Mouse (Mus musculus): ENCODE results near the gene Gm26602.
A peak's percentile ranks its signal among the peaks of the same experiment; 100 is the strongest.

The Gm26602 gene

GRCm38 (mm10) chr10:79959847-79960601 lies 49.4 kb downstream of the Gm26602 start, which contains the start of gene Wdr18:
Gene Wdr18 (plus strand): TSS chr10:79960152.
- DNase-seq (ENCODE audit: low spot score), result peak; percentile 99

Measured in testis, postnatal 10 days (tissue).